Mouse (Mus musculus): Measurements from ENCODE around the gene Nicn1.
A peak's percentile ranks its signal among the peaks of the same experiment; 100 is the strongest.

Gene Nicn1

DNA sequence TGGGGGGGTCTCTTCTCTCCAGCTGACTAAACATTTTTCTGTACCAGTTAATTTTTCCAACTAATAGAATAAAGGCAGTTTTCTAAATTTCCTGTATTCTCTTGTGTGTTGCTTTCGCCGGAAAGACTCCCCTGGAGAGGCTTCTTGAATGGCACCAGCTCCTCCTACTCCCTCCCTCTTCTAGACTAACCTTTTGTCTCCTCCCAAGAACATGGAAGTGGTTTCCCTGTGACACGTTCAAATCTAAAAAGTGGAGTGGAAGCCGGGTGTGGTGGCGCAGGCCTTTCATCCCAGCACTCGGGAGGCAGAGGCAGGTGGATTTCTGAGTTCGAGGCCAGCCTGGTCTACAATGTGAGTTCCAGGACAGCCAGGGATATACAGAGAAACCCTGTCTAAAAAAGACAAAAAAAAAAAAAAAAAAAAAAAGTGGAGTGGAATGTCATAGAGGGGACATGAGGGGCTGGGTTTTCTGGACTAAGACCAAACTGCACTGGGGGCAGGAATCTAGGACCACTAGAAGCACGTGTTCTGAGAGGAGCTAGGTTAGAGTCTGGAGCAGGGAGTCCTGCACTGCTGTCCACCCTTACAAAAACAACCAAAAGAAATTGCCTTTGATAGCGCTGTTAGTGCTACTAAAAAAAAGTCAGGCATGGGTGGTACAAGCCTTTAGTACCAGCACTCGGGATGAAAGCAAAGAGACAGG, 47.8 kb downstream of the Nicn1 start:
- no peak for DNase-seq (ENCODE audit: low read depth, low spot score)

DNA sequence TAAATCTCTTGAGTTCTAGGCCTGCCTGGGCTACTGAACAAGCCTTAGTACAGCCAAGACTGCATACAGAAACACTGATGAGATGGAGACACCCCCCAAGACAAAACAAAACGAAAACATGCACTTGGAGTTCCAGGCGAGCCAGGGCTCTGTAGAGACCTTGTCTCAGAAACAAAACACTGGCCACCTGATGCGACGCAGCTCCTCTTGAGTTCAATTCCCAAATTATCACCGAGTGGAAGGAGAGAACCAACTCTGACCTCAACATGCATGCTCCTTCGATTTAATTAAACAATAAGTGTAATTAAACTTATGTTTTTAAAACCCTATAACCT, 48.3 kb downstream of the Nicn1 start:
- DNase-seq (ENCODE audit: low read depth, low spot score): no peak

- peak; percentile 71 for DNase-seq (ENCODE audit: low read depth, low spot score)
Observed at GRCm38 (mm10) chr9:108338886-108339781, 48.9 kb downstream of the Nicn1 start, which contains the start of gene Gpx1. TSS of gene Gpx1 (plus strand) at chr9:108338903.

GRCm38 (mm10) chr9:108339886-108340257, 49.6 kb downstream of the Nicn1 start:
- DNase-seq (ENCODE audit: low read depth, low spot score): no peak

DNA sequence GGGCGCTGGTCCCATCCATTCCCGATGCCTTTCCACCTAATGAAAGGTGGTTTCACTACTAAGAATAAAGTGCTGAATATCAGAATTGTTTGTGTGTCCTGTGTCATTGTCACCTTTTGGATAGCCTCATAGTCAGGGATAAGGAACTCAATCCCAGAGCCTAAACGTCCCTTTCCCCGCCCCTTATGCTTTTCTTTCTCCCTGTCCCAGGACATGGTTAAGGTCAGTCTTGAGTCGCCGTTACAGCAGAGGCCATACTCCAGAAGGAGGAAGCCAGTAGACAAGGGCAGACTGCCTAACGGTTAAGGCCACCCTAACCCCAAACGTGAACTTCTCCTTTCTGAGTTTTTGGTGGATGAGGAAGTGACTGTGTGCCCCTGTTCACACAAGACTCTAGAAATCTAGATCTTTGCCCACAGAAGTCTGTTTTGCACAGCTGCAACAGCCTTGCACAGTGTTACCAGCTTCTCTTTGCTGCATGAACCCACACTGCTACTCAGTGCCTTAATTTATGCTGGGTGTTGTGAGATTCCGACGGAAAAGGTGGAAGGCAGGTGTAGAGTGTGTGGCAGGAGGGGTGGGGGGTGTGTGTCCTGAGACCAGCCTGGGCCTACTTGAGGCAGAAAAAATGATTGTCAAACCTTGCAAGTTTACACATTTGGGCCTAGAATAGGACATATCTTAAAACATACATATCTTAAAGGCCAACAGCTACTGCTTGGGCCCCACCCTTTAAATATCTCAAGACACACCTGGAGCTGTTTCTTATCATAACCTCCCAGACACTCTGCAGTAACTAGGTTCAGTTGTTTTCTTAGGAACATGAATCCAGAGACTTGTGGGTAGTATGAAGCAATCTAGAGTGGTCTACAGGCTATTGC, 50.3 kb downstream of the Nicn1 start:
- no peak for DNase-seq (ENCODE audit: low read depth, low spot score)

DNA sequence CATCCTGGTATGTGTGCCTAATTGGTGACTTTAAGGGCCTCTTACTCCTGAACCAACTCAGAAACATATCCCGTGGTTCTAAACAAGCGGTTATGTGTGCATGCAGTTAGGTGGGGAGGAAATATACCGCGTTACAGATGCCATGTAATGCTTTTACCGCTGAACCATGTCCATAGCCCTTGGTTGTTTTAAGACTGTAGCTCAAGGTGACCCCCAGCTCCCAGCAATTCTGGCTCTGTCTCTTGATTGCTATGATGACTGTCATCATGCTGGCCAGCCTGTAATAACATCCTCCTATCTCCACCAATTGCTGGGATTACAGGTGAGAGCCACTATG, 50.9 kb downstream of the Nicn1 start:
- no peak for DNase-seq (ENCODE audit: low read depth, low spot score)

- DNase-seq (ENCODE audit: low read depth, low spot score): no peak
Observed at GRCm38 (mm10) chr9:108341801-108342200, 51.6 kb downstream of the Nicn1 start.

GRCm38 (mm10) chr9:108342301-108342831, 52.1 kb downstream of the Nicn1 start:
- DNase-seq (ENCODE audit: low read depth, low spot score): no peak

DNA sequence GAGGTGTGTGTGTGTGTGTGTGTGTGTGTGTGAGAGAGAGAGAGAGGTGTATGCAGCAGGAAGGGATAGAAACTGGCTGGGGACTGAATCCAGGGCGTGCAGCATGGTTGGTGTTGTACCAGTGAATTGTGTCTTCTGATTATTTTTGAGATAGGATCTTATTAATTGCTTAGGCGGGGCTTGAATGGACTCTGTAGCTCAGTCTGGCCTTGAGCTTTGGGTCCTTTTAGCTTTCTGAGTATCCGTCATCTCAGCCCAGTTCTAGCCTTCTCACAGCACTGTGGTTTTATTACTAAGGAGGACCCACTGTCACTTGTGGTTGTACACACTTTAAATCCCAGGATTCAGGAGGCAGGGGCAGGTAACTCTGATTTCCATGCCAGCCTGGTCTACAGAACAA, 53.1 kb downstream of the Nicn1 start:
- no peak for DNase-seq (ENCODE audit: low read depth, low spot score)

- no peak for DNase-seq (ENCODE audit: low read depth, low spot score)
Observed at GRCm38 (mm10) chr9:108343835-108344234, 53.6 kb downstream of the Nicn1 start.

GRCm38 (mm10) chr9:108344471-108344870, 54.2 kb downstream of the Nicn1 start:
- DNase-seq (ENCODE audit: low read depth, low spot score): no peak

Data from retina, adult 2 months (tissue).